Mouse (Mus musculus): ENCODE results near the gene Prkg1.

Prkg1 gene

GRCm38 (mm10) chr19:30623620-30624019, 1141.2 kb downstream of the Prkg1 start:
- DNase-seq (ENCODE audit: low read depth, low spot score): no peak

GRCm38 (mm10) chr19:30613150-30613865, 1151.5 kb downstream of the Prkg1 start:
- no peak for DNase-seq (ENCODE audit: low read depth, low spot score)

- no peak for DNase-seq (ENCODE audit: low read depth, low spot score)
Observed at GRCm38 (mm10) chr19:30586366-30586765, 1178.5 kb downstream of the Prkg1 start.

DNA sequence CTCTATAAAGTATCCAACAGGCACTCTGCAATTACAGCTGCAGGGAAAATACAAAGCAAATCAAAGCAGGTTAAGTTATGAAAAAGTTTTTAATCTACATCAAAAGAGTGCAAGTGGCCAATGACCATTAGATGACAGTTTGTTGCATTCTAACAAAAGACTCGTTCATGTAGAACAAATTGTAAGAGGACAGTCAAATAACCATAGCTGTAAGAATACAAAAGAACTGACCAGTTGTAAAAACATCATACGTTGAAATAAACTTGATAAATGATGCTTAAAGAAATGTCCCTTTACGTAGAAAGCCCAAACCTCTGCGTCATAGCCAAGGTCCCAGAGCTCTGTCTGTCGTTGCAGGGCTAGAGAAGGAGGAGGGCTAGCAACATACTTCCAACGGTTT, 1200.3 kb downstream of the Prkg1 start:
- no peak for DNase-seq (ENCODE audit: low read depth, low spot score)

DNA sequence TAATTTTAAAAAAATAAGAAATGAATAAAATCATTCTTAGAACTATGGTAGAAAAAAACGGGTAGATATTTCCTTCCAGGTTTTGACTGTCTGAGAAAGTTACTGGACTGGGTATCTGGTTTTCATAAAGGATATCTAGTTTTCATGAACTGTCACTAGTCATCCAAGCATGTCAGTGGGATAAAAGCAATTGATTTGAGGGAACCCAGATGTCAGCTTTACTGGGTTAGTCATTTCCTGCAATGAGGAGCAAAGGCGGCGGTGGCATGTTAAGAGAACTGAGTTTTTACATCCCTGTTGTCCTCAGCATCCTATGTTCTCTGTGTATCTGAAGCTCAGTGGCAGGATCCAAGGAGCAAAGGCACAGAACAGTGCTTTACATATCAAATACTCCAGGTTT, 1201.0 kb downstream of the Prkg1 start:
- no peak for DNase-seq (ENCODE audit: low read depth, low spot score)

GRCm38 (mm10) chr19:30558024-30558423, 1206.8 kb downstream of the Prkg1 start:
- DNase-seq (ENCODE audit: low read depth, low spot score): peak; percentile 71

GRCm38 (mm10) chr19:30554467-30554881, 1210.4 kb downstream of the Prkg1 start:
- peak; percentile 74 for DNase-seq (ENCODE audit: low read depth, low spot score)

GRCm38 (mm10) chr19:30553740-30554139, 1211.1 kb downstream of the Prkg1 start:
- peak; percentile 69 for DNase-seq (ENCODE audit: low read depth, low spot score)

DNA sequence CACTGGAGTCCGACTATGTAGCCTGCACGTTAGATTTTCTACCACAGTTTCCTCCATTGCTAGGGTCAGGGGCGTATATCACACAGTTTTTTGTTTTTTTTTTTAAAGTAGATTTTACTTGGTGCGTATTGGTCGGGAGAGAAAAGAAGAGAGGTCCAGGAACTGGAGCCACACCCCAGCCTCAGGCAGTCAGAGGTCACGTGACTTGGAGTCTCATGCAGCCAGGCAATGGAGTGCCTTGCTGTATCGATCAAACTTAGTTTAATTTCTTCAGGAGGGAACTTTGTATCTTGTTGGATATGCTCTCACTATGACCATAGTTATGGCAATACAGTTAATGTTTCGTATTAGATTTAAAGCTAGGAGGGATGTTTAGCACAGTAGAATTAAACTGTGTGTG, 1212.6 kb downstream of the Prkg1 start:
- peak; percentile 81 for DNase-seq (ENCODE audit: low read depth, low spot score)

- no peak for DNase-seq (ENCODE audit: low read depth, low spot score)
Observed at GRCm38 (mm10) chr19:30549854-30550647, 1214.8 kb downstream of the Prkg1 start.

DNA sequence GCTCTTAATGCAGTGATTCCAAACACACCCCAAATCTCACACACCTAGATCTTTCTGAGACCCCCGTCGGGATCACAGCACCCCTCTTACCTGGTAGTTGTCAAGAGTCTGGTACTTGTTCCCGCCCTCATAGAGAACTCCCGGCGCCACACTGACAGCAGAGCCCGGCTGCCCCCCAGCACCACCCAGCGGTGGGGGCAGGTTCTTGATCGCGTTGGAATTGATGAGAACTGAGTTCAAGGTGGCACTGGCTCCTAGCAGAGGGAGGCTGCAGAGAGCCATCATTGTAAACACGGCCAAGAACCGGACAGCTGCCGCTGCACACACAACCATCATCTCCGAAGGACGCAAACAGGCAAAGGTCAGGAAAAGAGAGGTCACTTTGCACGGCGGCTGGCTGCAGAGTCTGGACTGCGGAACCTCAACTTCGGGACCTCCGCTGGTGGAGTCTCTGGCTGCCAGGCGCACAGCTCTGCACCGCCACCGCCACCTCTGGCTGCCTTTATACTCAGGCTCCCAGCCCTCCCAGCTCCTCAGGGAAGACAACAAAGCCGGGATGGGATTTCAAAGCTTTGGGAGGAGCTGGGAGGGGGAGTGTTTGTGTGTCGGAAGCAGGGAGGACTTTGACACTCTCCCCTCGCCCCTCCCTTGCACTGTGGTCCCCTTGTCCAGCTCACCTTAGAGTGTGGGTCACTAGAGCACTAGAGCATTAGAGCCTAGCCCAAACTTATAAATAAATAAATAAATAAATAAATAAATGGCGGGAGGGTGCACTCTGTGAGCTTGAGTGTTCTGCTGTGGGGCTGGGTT, 1215.6 kb downstream of the Prkg1 start, which contains the start of gene Dkk1:
Dkk1 (minus strand) TSS at position 622 of the 810 bp plus-strand sequence.
- DNase-seq (ENCODE audit: low read depth, low spot score): peak; percentile 85

- peak; percentile 69 for DNase-seq (ENCODE audit: low read depth, low spot score)
Observed at GRCm38 (mm10) chr19:30548411-30549043, 1216.3 kb downstream of the Prkg1 start.

DNA sequence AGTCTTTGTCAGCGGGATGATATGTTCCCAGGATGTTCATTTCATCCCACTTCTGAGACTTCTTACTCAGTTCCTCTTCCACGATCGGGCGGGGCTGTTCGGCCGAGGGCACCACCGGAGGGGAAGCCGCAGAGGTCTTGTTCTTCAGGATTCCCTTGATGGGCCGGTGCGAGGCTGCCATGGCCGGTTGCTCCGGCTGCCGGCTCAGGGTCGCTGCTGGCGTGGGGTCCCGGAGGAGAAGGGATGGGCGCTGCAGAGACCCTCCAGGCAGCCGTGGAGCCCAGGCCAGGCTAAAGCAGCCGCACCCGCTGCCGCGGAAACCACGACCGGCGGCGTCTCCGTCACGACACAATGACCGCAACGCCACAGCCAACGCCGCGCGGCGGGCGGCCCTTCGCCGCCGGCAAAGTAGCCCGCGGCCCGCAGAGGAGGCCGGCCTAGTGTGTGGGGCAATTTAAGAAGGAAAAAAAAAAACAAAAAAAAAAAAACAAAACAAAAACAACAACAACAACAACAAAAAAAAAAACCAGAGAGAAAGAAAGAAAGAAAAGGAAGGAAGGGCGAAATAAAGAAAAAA, 1225.4 kb downstream of the Prkg1 start:
- DNase-seq (ENCODE audit: low read depth, low spot score): peak; percentile 37

GRCm38 (mm10) chr19:30516771-30517170, 1248.1 kb downstream of the Prkg1 start:
- DNase-seq (ENCODE audit: low read depth, low spot score): no peak
